Mouse (Mus musculus) frontal cortex, postnatal 14 days (tissue): ENCODE measurements around the gene Mettl9.

ENCODE experiments used
- DNase-seq, 2 experiments: peaks; one replicate each; pipeline ENCODE4 v3.0.0; 2022; ENCODE audit warnings: low spot score in 2 of 2

The Mettl9 gene

GRCm38 (mm10) chr7:121044251-121044650, 10.0 kb downstream of the Mettl9 start:
- no peak for DNase-seq

- DNase-seq = no peak
Measured at GRCm38 (mm10) chr7:121045671-121046453, 11.6 kb downstream of the Mettl9 start.

- DNase-seq = no peak
Measured at GRCm38 (mm10) chr7:121047624-121048023, 13.4 kb downstream of the Mettl9 start.

GRCm38 (mm10) chr7:121053071-121053470, 18.8 kb downstream of the Mettl9 start:
- no peak for DNase-seq

- no peak for DNase-seq
Measured at GRCm38 (mm10) chr7:121059477-121060218, 25.4 kb downstream of the Mettl9 start.

- DNase-seq = no peak
Measured at GRCm38 (mm10) chr7:121064309-121064708, 30.1 kb downstream of the Mettl9 start.

GRCm38 (mm10) chr7:121071276-121071675, 37.0 kb downstream of the Mettl9 start:
- DNase-seq = no peak

GRCm38 (mm10) chr7:121072506-121072905, 38.3 kb downstream of the Mettl9 start:
- no peak for DNase-seq

- DNase-seq = no peak
Measured at GRCm38 (mm10) chr7:121074281-121074680, 40.0 kb downstream of the Mettl9 start, which contains the start of gene Igsf6. Gene Igsf6, minus strand, starts transcription at chr7:121074572.

- no peak for DNase-seq
Measured at GRCm38 (mm10) chr7:121074801-121075400, 40.7 kb downstream of the Mettl9 start.

GRCm38 (mm10) chr7:121075416-121075815, 41.2 kb downstream of the Mettl9 start:
- no peak for DNase-seq

- DNase-seq = no peak
Measured at GRCm38 (mm10) chr7:121077311-121077710, 43.1 kb downstream of the Mettl9 start.

- peak; percentile 34 to 69 for DNase-seq
Measured at GRCm38 (mm10) chr7:121077829-121078228, 43.6 kb downstream of the Mettl9 start.

- no peak for DNase-seq
Measured at GRCm38 (mm10) chr7:121081350-121081749, 47.1 kb downstream of the Mettl9 start, which contains the start of gene Otoa. Gene Otoa, plus strand, starts transcription at chr7:121081650.

GRCm38 (mm10) chr7:121081816-121082215, 47.6 kb downstream of the Mettl9 start:
- no peak for DNase-seq

GRCm38 (mm10) chr7:121082949-121083513, 48.8 kb downstream of the Mettl9 start:
- DNase-seq = no peak

GRCm38 (mm10) chr7:121084840-121085453, 50.7 kb downstream of the Mettl9 start:
- DNase-seq = no peak

- DNase-seq = no peak
Measured at GRCm38 (mm10) chr7:121085500-121085899, 51.3 kb downstream of the Mettl9 start.

GRCm38 (mm10) chr7:121088745-121089144, 54.5 kb downstream of the Mettl9 start:
- DNase-seq = no peak

GRCm38 (mm10) chr7:121090748-121091147, 56.5 kb downstream of the Mettl9 start:
- DNase-seq = no peak

GRCm38 (mm10) chr7:121093026-121093425, 58.8 kb downstream of the Mettl9 start:
- DNase-seq = no peak
